Mouse (Mus musculus) liver, adult 2 months (tissue): ENCODE measurements around the gene Axdnd1. TPM values are rescaled to one million over a fixed set of nuclear protein-coding genes. Genes with fewer than 3 reads are reported as not detected.
A peak's percentile ranks its signal among the peaks of the same experiment; 100 is the strongest.

Source experiments
- DNase-seq: peaks from one replicate; pipeline ENCODE4 v3.0.0-alpha.2; 2011; ENCODE audit warnings: low read depth, low spot score; ENCODE audit errors: extremely low read depth
- H3K27ac ChIP-seq: fragments of 200-500 bp; replicated peaks from 2 replicates; pipeline ENCODE4 v1.5.1; 2012; ENCODE audit warnings: low read depth, mild to moderate bottlenecking, control low read depth, inconsistent platforms, low read length; ENCODE audit not compliant: insufficient read depth
- H3K27me3 ChIP-seq: fragments of 200-500 bp; 2 replicates; pipeline ENCODE4 v1.6.1; 2012; ENCODE audit warnings: mild to moderate bottlenecking, moderate library complexity, low read length, inconsistent platforms; ENCODE audit not compliant: control insufficient read depth, insufficient read depth
- H3K36me3 ChIP-seq: fragments of 200-500 bp; 2 replicates; pipeline ENCODE4 v1.6.1; 2012; ENCODE audit warnings: low read length, inconsistent platforms; ENCODE audit not compliant: control insufficient read depth, insufficient read depth
- H3K4me1 ChIP-seq: fragments of 200-500 bp; 2 replicates; pipeline ENCODE4 v1.6.1; 2011; ENCODE audit warnings: low read length; ENCODE audit not compliant: control insufficient read depth, insufficient read depth
- H3K4me3 ChIP-seq: fragments of 200-500 bp; 2 replicates; pipeline ENCODE4 v1.5.1; 2011; ENCODE audit warnings: low read depth, mild to moderate bottlenecking, control low read depth, low read length, moderate library complexity; ENCODE audit not compliant: insufficient read depth
- H3K79me2 ChIP-seq: fragments of 200-500 bp; 2 replicates; pipeline ENCODE4 v1.6.1; 2012; ENCODE audit warnings: inconsistent platforms, mild to moderate bottlenecking, low read length, moderate library complexity; ENCODE audit not compliant: control insufficient read depth, insufficient read depth
- H3K9ac ChIP-seq: fragments of 200-500 bp; 2 replicates; pipeline ENCODE4 v1.6.1; 2012; ENCODE audit warnings: low read depth, mild to moderate bottlenecking, control low read depth, inconsistent platforms, low read length
- CTCF ChIP-seq: fragments of 200-500 bp; IDR thresholded peaks from 2 replicates; pipeline ENCODE4 v1.5.1; 2011; ENCODE audit warnings: low read depth, low read length, control low read depth
- POLR2A ChIP-seq: fragments of 200-500 bp; IDR thresholded peaks from 2 replicates; pipeline ENCODE4 v1.6.1; 2011; ENCODE audit warnings: low read length, control low read depth; ENCODE audit not compliant: insufficient read depth; ENCODE audit errors: extremely low read depth
- WGBS: fragments of 180-500 bp; shearing (Covaris S2); methylation state at CpG from one replicate; pipeline ENCODE4 v1.1.7; 2018; 5-methylcytosine and 5-hydroxymethylcytosine counted together
- polyA plus RNA-seq: library from polyadenylated mRNA; depleted of rRNA; stranded (reverse); fragments of >200 nt; gene quantifications from 2 replicates; pipeline ENCODE4 v1.2.3, GENCODE M21; 2012
- total RNA-seq: library from RNA; depleted of rRNA; stranded (reverse); fragments of >200 nt; gene quantifications from 2 replicates; pipeline ENCODE4 v1.2.3, GENCODE M21; 2014

The Axdnd1 gene
- total and polyA plus RNA-seq, 2 experiments = not detected

DNA sequence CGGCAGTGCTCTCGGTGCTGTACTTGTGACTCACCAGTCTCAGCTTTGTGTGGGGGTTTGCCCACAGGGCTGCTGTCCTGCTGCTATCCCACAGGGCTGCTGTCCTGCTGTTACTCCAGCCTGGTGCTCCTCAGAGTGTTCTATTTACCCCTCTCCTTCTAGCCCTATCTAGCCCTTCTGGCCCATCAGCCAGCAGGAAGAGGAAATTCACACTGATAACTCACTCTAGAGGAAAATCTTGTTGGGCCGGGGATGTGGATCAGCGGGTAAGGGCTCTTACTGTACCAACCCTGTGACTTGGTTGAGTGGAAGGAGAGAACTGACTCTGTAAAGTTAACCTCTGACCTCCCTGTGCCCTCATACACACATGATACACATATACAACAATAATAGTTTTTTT, 27.8 kb downstream of the Axdnd1 start:
- Histone ChIP-seq H3K27me3 (no peaks in the 10 kb centered on the region), H3K9ac (no peak overlapping the region), H3K4me1 (no peaks in the 10 kb centered on the region), H3K27ac (no peak overlapping the region), H3K79me2 (no peaks in the 10 kb centered on the region), H3K36me3 (no peaks in the 10 kb centered on the region), H3K4me3 (no peak overlapping the region)
- DNase-seq = no peak
- WGBS = 85% methylated on average over 4 of the region's 4 CpGs
- TF ChIP-seq CTCF = no peak

DNA sequence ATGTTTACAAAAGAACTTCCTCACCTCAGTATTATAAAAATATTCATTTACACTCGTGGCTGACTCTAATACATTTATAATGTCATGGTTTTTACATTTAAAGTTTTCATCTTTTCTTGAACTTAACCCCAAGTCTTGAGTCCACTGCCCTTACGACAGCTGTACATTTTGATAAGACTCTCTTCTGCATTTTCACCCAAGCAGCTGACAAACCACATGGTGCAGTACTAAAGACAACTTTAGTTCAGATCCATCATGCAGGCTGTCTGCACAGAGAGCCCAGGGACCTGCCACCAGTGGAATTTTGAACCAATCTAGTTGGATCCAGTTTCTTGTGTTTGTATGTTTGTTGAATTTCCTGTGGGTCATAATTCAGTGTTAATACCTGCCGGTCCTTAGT, 34.1 kb downstream of the Axdnd1 start:
- Histone ChIP-seq H3K27me3 (no peaks in the 10 kb centered on the region), H3K79me2 (no peaks in the 10 kb centered on the region), H3K4me3 (no peak overlapping the region), H3K27ac (no peak overlapping the region), H3K9ac (no peak overlapping the region), H3K4me1 (no peaks in the 10 kb centered on the region), H3K36me3 (no peaks in the 10 kb centered on the region)
- 73% methylated on average over 3 of the region's 3 CpGs for WGBS
- TF ChIP-seq POLR2A (no peak), CTCF (no peak)
- DNase-seq = no peak

DNA sequence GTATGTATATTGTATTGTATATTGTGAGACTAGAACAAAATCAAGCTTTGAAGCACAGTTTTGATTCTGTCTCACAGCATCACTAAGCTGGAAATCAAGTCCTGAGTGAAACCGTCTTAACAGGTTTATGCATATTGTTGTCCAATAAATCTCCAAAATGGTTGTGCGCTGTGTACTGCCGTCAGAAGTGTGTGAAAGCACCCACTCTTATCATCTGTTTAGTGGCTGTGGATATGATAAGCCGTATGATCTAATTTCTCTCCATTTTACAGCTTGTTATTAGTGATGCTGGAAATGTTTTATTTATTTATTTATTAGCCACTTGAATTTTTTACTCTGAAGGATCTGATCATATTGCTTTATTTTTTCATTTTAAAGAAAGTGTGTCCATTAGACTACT, 34.7 kb downstream of the Axdnd1 start:
- Histone ChIP-seq H3K79me2 (no peaks in the 10 kb centered on the region), H3K36me3 (no peaks in the 10 kb centered on the region), H3K4me3 (no peak overlapping the region), H3K27ac (no peak overlapping the region), H3K27me3 (no peaks in the 10 kb centered on the region), H3K9ac (no peak overlapping the region), H3K4me1 (no peaks in the 10 kb centered on the region)
- TF ChIP-seq POLR2A (no peak), CTCF (no peak)
- DNase-seq = no peak
- 95% methylated on average over 4 of the region's 4 CpGs for WGBS

DNA sequence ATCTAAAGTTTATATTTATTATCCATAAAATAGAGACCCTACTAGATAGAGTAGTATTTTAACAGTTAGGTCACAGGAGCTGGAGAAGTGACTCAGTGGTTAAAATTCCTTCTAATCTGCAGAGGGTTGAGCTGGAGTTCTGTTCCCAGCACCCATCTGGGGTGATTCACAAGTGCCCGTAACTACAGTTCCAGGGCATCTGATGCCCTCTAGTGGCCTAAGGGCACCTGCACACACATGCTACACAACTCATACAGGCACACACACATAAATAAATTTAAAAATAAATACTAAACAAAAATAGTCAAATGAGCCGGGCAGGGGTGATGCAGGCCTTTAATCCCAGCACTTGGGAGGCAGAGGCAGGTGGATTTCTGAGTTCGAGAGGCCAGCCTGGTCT, 39.7 kb downstream of the Axdnd1 start:
- no peaks in the 10 kb centered on the region for H3K79me2 ChIP-seq
- no peak overlapping the region for H3K4me3 ChIP-seq
- H3K27me3 ChIP-seq = no peaks in the 10 kb centered on the region
- no peak for DNase-seq
- H3K27ac ChIP-seq = no peak overlapping the region
- H3K36me3 ChIP-seq = no peaks in the 10 kb centered on the region
- no peak for TF ChIP-seq POLR2A
- TF ChIP-seq CTCF = no peak
- H3K4me1 ChIP-seq = no peaks in the 10 kb centered on the region
- H3K9ac ChIP-seq = no peak overlapping the region
- 92% methylated on average over 3 of the region's 3 CpGs for WGBS

DNA sequence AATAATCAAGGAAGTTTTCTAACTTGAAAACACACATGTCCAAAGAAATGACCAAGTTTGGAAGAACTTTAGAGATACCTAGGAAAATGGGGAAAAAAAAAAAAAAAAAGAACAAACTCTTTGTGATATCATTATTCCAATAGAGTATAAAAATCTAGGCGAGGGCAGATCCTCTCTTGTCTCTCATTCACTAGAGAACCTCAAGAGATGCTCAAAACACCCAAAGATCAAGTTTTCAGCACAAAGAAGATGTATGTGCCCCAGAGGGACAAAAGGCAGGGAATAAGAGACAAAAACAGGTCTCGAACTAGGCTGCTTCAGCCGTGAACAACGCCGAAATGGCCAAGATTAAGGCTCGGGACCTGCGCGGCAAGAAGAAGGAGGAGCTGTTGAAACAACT, 55.2 kb downstream of the Axdnd1 start, which contains the start of gene Gm2000:
Gm2000 (plus strand) TSS at position 301 of the 400 bp plus-strand sequence.
- no peaks in the 10 kb centered on the region for H3K36me3 ChIP-seq
- H3K9ac ChIP-seq = no peak within 1 kb of the TSS
- no peaks in the 10 kb centered on the region for H3K79me2 ChIP-seq
- no peak within 1 kb of the TSS for H3K27ac ChIP-seq
- 91% methylated on average over 8 of the region's 8 CpGs for WGBS
- no peaks in the 10 kb centered on the region for H3K4me1 ChIP-seq
- DNase-seq = no peak
- TF ChIP-seq CTCF (no peak), POLR2A (no peak)
- no peaks in the 10 kb centered on the region for H3K27me3 ChIP-seq
- no peak within 1 kb of the TSS for H3K4me3 ChIP-seq

DNA sequence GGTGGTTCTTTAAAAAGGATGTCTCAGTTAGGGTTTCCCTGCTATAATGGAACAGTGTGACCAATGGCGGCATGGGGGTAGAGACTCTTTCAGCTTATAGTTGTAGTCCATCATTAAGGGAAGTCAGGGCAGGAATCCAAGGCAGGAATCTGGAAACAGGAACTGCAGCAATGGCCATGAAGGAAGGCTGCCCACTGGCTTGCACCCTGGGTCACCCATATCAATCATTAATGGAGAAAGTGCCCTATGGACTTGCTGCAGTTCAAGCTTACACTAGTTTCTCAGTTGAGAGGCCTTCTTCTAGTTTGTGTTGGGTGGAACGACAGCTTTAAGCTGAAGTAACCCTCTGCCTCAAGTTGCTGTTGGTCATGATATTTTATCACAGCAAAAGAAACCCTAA, 68.5 kb downstream of the Axdnd1 start:
- H3K4me1 ChIP-seq = peaks cover 4% of the 10 kb centered on the region; the same call in 1 of the 2 replicates
- TF ChIP-seq CTCF = no peak
- TF ChIP-seq POLR2A = no peak
- no peak overlapping the region for H3K9ac ChIP-seq
- H3K4me3 ChIP-seq = no peak overlapping the region
- no peaks in the 10 kb centered on the region for H3K27me3 ChIP-seq
- 56% methylated on average over 2 of the region's 2 CpGs for WGBS
- H3K79me2 ChIP-seq = no peaks in the 10 kb centered on the region
- no peaks in the 10 kb centered on the region for H3K36me3 ChIP-seq
- DNase-seq = peak; percentile 85
- no peak overlapping the region for H3K27ac ChIP-seq
